Mouse (Mus musculus) neural tube, embryonic 13.5 days (tissue): ENCODE measurements around the gene St3gal5. TPM values are rescaled to one million over a fixed set of nuclear protein-coding genes. Genes with fewer than 3 reads are reported as not detected.
"Not testable (repeated sequence)": the region's sequence is repeated elsewhere in the genome, so short reads cannot be mapped to it uniquely, and the experiment has no call there.

ENCODE experiments used
- ATAC-seq: fragments of 200-750 bp; cut with Nextera tagmentation; 2 replicates; pipeline ENCODE4 v1.8.0; 2017; ENCODE audit warnings: low read depth, mild to moderate bottlenecking, moderate TSS enrichment, moderate library complexity
- H3K27ac ChIP-seq: fragments of 300-500 bp; sonication (generic); replicated peaks from 2 replicates; pipeline ENCODE4 v1.5.1; 2015; ENCODE audit warnings: moderate library complexity, mild to moderate bottlenecking, inconsistent platforms
- H3K27me3 ChIP-seq: fragments of 300-500 bp; sonication (generic); 2 replicates; pipeline ENCODE4 v1.6.1; 2015; ENCODE audit warnings: mild to moderate bottlenecking, inconsistent platforms
- H3K36me3 ChIP-seq: fragments of 300-500 bp; sonication (generic); 2 replicates; pipeline ENCODE4 v1.6.1; 2015; ENCODE audit warnings: mild to moderate bottlenecking, inconsistent platforms
- H3K4me1 ChIP-seq: fragments of 300-500 bp; sonication (generic); replicated peaks from 2 replicates; pipeline ENCODE4 v1.6.1; 2015; ENCODE audit warnings: inconsistent platforms
- H3K4me2 ChIP-seq: fragments of 300-500 bp; sonication (generic); 2 replicates; pipeline ENCODE4 v1.6.1; 2015; ENCODE audit warnings: inconsistent platforms, mild to moderate bottlenecking, moderate library complexity
- H3K4me3 ChIP-seq: fragments of 300-500 bp; sonication (generic); 2 replicates; pipeline ENCODE4 v1.5.1; 2015; ENCODE audit warnings: mild to moderate bottlenecking, inconsistent platforms
- H3K9ac ChIP-seq: fragments of 300-500 bp; sonication (generic); 2 replicates; pipeline ENCODE4 v1.6.1; 2015; ENCODE audit warnings: moderate library complexity, mild to moderate bottlenecking, inconsistent platforms
- H3K9me3 ChIP-seq: fragments of 300-500 bp; sonication (generic); 2 replicates; pipeline ENCODE4 v1.6.1; 2016; ENCODE audit warnings: inconsistent platforms
- WGBS: fragments of 180-500 bp; shearing (Covaris S2); methylation state at CpG from one replicate; pipeline ENCODE4 v1.1.7; 2015; 5-methylcytosine and 5-hydroxymethylcytosine counted together
- polyA plus RNA-seq: library from polyadenylated mRNA; unstranded; fragments of >200 nt; fragmentation: Nextera tagmentation; extraction: Ambion mirVana; gene quantifications from 2 replicates; pipeline ENCODE4 v1.2.1, GENCODE M21; 2015

Gene St3gal5
- polyA plus RNA-seq, 1 experiment from 2014 or later = 54.6 TPM

GRCm38 (mm10) chr6:72139508-72140193 is 42.3 kb downstream of the St3gal5 start:
- WGBS = 85% methylated on average over 9 of the region's 9 CpGs
- Histone ChIP-seq H3K4me3 (no peak overlapping the region), H3K36me3 (peaks cover 26% of the 10 kb centered on the region), H3K27me3 (no peaks in the 10 kb centered on the region), H3K27ac (no peak overlapping the region), H3K9ac (no peak overlapping the region), H3K4me2 (no peak overlapping the region), H3K9me3 (no peaks in the 10 kb centered on the region), H3K4me1 (no peaks in the 10 kb centered on the region)
- ATAC-seq = no peak

- H3K9ac ChIP-seq = no peak overlapping the region
- H3K4me1 ChIP-seq = no peaks in the 10 kb centered on the region
- no peak overlapping the region for H3K4me2 ChIP-seq
- no peak for ATAC-seq
- H3K9me3 ChIP-seq = no peaks in the 10 kb centered on the region
- 86% methylated on average over 8 of the region's 8 CpGs for WGBS
- H3K4me3 ChIP-seq = no peak overlapping the region
- peaks cover 25% of the 10 kb centered on the region for H3K36me3 ChIP-seq
- no peak overlapping the region for H3K27ac ChIP-seq
- no peaks in the 10 kb centered on the region for H3K27me3 ChIP-seq
Measured at GRCm38 (mm10) chr6:72140371-72140770, 43.0 kb downstream of the St3gal5 start.

GRCm38 (mm10) chr6:72141191-72141590 is 43.8 kb downstream of the St3gal5 start:
- Histone ChIP-seq H3K4me1 (no peaks in the 10 kb centered on the region), H3K36me3 (peaks cover 22% of the 10 kb centered on the region), H3K9ac (no peak overlapping the region), H3K4me3 (no peak overlapping the region), H3K4me2 (no peak overlapping the region), H3K27me3 (no peaks in the 10 kb centered on the region), H3K9me3 (no peaks in the 10 kb centered on the region), H3K27ac (no peak overlapping the region)
- no peak for ATAC-seq
- 60% methylated on average over 10 of the region's 10 CpGs for WGBS

GRCm38 (mm10) chr6:72142561-72142960 is 45.2 kb downstream of the St3gal5 start:
- WGBS = 91% methylated on average over 4 of the region's 4 CpGs
- H3K4me3 ChIP-seq = no peak overlapping the region
- no peaks in the 10 kb centered on the region for H3K27me3 ChIP-seq
- H3K4me2 ChIP-seq = no peak overlapping the region
- no peaks in the 10 kb centered on the region for H3K4me1 ChIP-seq
- peaks cover 31% of the 10 kb centered on the region for H3K36me3 ChIP-seq
- no peak overlapping the region for H3K27ac ChIP-seq
- no peak for ATAC-seq
- H3K9ac ChIP-seq = no peak overlapping the region
- H3K9me3 ChIP-seq = no peaks in the 10 kb centered on the region

GRCm38 (mm10) chr6:72144353-72144752 is 47.0 kb downstream of the St3gal5 start:
- Histone ChIP-seq H3K36me3 (peaks cover 49% of the 10 kb centered on the region), H3K4me1 (no peaks in the 10 kb centered on the region), H3K27ac (no peak overlapping the region), H3K4me3 (no peak overlapping the region), H3K9ac (no peak overlapping the region), H3K4me2 (no peak overlapping the region), H3K9me3 (peaks cover under 1% of the 10 kb centered on the region; the same call in 1 of the 2 replicates), H3K27me3 (no peaks in the 10 kb centered on the region)
- 79% methylated on average over 7 of the region's 7 CpGs for WGBS
- no peak for ATAC-seq

- peaks cover 68% of the 10 kb centered on the region for H3K36me3 ChIP-seq
- no peak overlapping the region for H3K9ac ChIP-seq
- WGBS = 80% methylated on average over 14 of the region's 14 CpGs
- H3K4me3 ChIP-seq = no peak overlapping the region
- H3K9me3 ChIP-seq = peaks cover 9% of the 10 kb centered on the region; the same call in 1 of the 2 replicates
- no peak for ATAC-seq
- no peak overlapping the region for H3K27ac ChIP-seq
- no peaks in the 10 kb centered on the region for H3K4me1 ChIP-seq
- no peak overlapping the region for H3K4me2 ChIP-seq
- H3K27me3 ChIP-seq = no peaks in the 10 kb centered on the region
Measured at GRCm38 (mm10) chr6:72146803-72147202, 49.4 kb downstream of the St3gal5 start.

DNA sequence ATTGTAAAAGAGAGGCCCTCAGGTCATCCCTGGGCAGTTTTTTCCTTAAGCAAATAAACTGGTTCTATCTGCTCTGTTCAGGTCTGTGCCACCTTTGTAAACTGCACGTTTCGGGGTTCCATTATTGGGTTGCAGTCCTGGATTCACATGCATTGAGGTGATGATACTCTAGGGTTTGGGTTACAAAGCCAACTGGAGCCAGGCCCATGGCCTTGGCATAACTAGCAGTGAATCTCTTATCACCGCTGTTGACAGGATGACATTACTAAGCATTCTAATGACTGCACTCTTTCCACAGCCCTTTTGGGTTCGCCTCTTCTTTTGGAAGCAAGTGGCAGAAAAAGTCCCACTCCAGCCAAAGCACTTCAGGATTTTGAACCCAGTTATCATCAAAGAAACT is 51.3 kb downstream of the St3gal5 start:
- H3K4me2 ChIP-seq = no peak overlapping the region
- no peak overlapping the region for H3K4me3 ChIP-seq
- H3K27me3 ChIP-seq = no peaks in the 10 kb centered on the region
- 95% methylated on average over 4 of the region's 4 CpGs for WGBS
- peaks cover 9% of the 10 kb centered on the region; the same call in 1 of the 2 replicates for H3K9me3 ChIP-seq
- no peak overlapping the region for H3K27ac ChIP-seq
- no peak for ATAC-seq
- H3K4me1 ChIP-seq = no peaks in the 10 kb centered on the region
- H3K9ac ChIP-seq = no peak overlapping the region
- H3K36me3 ChIP-seq = peaks cover 65% of the 10 kb centered on the region

DNA sequence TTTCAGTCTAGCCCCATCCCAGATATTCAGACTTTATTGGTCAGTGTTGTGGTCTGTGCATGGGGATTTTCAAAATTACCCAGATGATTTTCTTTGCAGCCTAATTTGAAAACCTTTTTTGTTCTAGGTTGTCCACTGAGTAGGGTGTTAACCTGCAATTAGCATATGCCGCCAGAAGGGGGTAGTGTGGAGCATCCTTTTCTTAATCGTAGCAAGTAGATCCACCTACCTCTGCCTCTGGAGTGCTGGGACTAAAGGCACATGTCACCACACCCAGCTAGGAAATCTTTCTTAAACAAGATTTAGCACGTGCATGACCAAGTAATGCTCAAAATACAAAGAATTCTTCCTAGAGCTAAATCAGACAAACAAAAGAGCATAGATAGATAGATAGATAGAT is 52.4 kb downstream of the St3gal5 start:
- H3K4me2 ChIP-seq = no peak overlapping the region
- H3K36me3 ChIP-seq = peaks cover 67% of the 10 kb centered on the region
- H3K4me3 ChIP-seq = no peak overlapping the region
- no peak overlapping the region for H3K27ac ChIP-seq
- 84% methylated on average over 3 of the region's 3 CpGs for WGBS
- H3K9ac ChIP-seq = no peak overlapping the region
- no peaks in the 10 kb centered on the region for H3K4me1 ChIP-seq
- H3K9me3 ChIP-seq = peaks cover 9% of the 10 kb centered on the region; the same call in 1 of the 2 replicates
- ATAC-seq = no peak
- H3K27me3 ChIP-seq = no peaks in the 10 kb centered on the region

DNA sequence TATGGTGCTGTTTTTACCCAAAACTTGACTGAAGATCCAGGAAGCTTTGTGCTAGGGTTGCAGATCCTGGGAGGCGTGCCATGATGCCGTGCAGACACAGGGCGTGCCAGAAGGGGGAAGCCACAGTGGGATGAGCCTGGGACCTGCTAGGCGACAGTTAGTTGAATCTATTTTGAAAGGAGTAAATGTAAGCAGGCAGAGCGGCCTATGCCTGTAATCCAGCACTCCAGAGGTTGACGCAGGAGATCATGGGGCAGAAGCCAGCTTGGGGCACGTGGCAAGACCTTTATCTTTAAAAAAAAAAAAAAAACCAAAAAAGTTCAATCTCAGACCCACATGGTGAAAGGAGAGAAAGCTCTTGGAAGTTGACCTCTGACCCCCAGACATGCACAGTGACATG is 55.3 kb downstream of the St3gal5 start:
- H3K36me3 ChIP-seq = peaks cover 66% of the 10 kb centered on the region
- H3K9ac ChIP-seq = no peak overlapping the region
- 90% methylated on average over 7 of the region's 7 CpGs for WGBS
- H3K4me2 ChIP-seq = no peak overlapping the region
- H3K4me3 ChIP-seq = no peak overlapping the region
- H3K9me3 ChIP-seq = peaks cover 9% of the 10 kb centered on the region; the same call in 1 of the 2 replicates
- no peak overlapping the region for H3K27ac ChIP-seq
- no peaks in the 10 kb centered on the region for H3K4me1 ChIP-seq
- ATAC-seq = no peak
- no peaks in the 10 kb centered on the region for H3K27me3 ChIP-seq

GRCm38 (mm10) chr6:72153455-72153854 is 56.1 kb downstream of the St3gal5 start:
- Histone ChIP-seq H3K9ac (no peak overlapping the region), H3K9me3 (peaks cover 9% of the 10 kb centered on the region; the same call in 1 of the 2 replicates), H3K4me2 (no peak overlapping the region), H3K4me1 (no peaks in the 10 kb centered on the region), H3K27ac (no peak overlapping the region), H3K4me3 (no peak overlapping the region), H3K36me3 (peaks cover 58% of the 10 kb centered on the region), H3K27me3 (no peaks in the 10 kb centered on the region)
- WGBS = 82% methylated on average over 11 of the region's 11 CpGs
- ATAC-seq = no peak

- peak; percentile 36; the same call in 1 of the 2 replicates for ATAC-seq
- not testable (repeated sequence) for H3K4me1 ChIP-seq, H3K4me3 ChIP-seq, H3K9ac ChIP-seq, H3K27ac ChIP-seq, H3K27me3 ChIP-seq, H3K9me3 ChIP-seq, H3K4me2 ChIP-seq
- peaks cover 53% of the 10 kb centered on the region for H3K36me3 ChIP-seq
- 65% methylated on average over 5 of the region's 5 CpGs for WGBS
Measured at GRCm38 (mm10) chr6:72154008-72154407, 56.6 kb downstream of the St3gal5 start.

DNA sequence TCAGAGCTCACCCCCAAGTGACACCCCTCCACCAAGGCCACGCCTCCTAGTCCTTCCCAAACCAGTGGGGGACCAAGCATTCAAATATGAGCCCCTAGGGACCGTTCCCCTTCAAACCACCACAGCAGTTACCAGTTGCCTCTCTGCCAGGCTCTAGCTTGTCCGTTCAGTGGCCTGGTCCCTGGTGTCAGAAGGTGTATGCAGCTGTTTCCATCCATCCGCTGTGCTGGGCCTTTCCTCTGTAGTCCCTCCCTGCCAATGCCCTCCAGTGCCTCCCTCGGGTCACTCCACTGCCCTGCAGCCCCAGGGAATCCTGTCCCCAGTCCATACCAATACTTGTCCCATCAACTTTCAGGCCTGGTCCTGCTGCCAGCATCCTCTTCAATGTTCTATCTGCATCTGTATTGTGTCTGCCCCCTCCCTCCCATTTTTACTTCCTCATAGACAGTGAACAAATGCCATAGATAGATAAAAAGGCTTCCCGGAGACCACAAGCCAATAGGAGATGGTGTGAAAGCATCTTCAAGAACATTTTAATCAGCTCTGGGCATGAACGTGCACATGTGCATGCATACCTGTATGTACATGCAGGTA is 57.6 kb downstream of the St3gal5 start:
- Histone ChIP-seq H3K4me2 (no peak overlapping the region), H3K9me3 (0 out of 2 replicates have a peak, but pooled peaks cover 2% of the 10 kb centered on the region), H3K27ac (no peak overlapping the region), H3K9ac (no peak overlapping the region), H3K4me1 (no peaks in the 10 kb centered on the region), H3K4me3 (no peak overlapping the region), H3K27me3 (no peaks in the 10 kb centered on the region), H3K36me3 (peaks cover 42% of the 10 kb centered on the region)
- ATAC-seq = no peak
- WGBS = 88% methylated on average over 7 of the region's 7 CpGs
